Mouse (Mus musculus): ENCODE measurements around the gene Dgat2. TPM values are rescaled to one million over a fixed set of nuclear protein-coding genes. Genes with fewer than 3 reads are reported as not detected.

Gene Dgat2
- total and polyA plus RNA-seq, 3 experiments, result 1.6 to 2.8 (median 1.7) TPM

- in situ Hi-C loops (cut with MboI; ENCODE audit: low pct_ligation_motif_present, low pct_unique_long_range_greater_than_20kb, low sequenced_read_pairs), result loop anchor here (5.0 kb wide), 1 partner anchor 42 kb away; no protein-coding TSS in a partner anchor
Observed at GRCm38 (mm10) chr7:99149017-99149416, 33.5 kb downstream of the Dgat2 start.

DNA sequence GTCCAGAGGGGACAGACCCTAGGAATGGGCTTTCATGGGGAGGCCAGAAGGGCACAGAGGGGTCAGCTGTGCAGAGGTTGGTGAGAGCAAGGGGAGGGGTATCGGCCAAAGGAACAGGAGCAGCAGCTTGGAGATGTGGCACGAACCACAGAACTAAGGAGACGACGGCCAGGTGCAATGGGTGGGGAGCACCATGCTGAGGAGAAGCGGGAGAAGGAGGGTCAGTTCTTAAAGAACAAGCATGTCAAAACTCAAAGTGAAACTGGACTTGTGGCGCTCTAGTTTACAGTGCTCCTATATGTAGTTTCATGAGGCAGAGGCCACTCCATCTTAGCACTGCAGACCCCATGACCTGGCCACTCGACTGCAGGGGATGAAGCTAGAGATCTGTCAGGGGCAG, 35.0 kb downstream of the Dgat2 start:
- Histone ChIP-seq H3K36me3 (replicated peaks in 1 of 2; ENCODE audit: control insufficient read depth in 1 of 2, insufficient read depth in 1 of 2, low read length in 1 of 2) (no peaks in the 10 kb centered on the region), H3K27ac (ENCODE audit: insufficient read depth, low read depth) (peak overlapping the region; percentile 54), H3K4me2 (ENCODE audit: insufficient read depth, low read depth, poor library complexity, severe bottlenecking) (peak overlapping the region; percentile 6; the same call in 1 of the 2 replicates), H3K4me1 (ENCODE audit: control insufficient read depth in 1 of 2, insufficient read depth in 2 of 2) (peaks cover 22 to 94% of the 10 kb centered on the region in 2 experiments), H3K79me2 (replicated peaks; ENCODE audit: control insufficient read depth, extremely low read depth, insufficient read depth, poor library complexity, severe bottlenecking) (no peaks in the 10 kb centered on the region), H3K9ac (ENCODE audit: insufficient read depth, low read depth) (no peak overlapping the region), H3K9me3 (replicated peaks; ENCODE audit: low read length) (no peaks in the 10 kb centered on the region), H3K4me3 (replicated peaks in 1 of 3; ENCODE audit: low read depth in 2 of 3, low read length in 2 of 3, poor library complexity in 1 of 3) (no peak overlapping the region), H3K27me3 (replicated peaks) (no peaks in the 10 kb centered on the region)
- in situ Hi-C loops (cut with MboI; ENCODE audit: low pct_ligation_motif_present, low pct_unique_long_range_greater_than_20kb, low sequenced_read_pairs), result loop anchor here (5.0 kb wide), 1 partner anchor 40 kb away; no protein-coding TSS in a partner anchor
- TF ChIP-seq EP300 (IDR thresholded peaks at IDR 0.05; ENCODE audit: low read length) (peak; percentile 63; the same call in 1 of the 2 replicates), IRF4 (IDR thresholded peaks at IDR 0.05; ENCODE audit: low read depth, low read length) (peak; percentile 75), SIN3A (IDR thresholded peaks at IDR 0.05; ENCODE audit: low read length) (0 out of 2 replicates have a peak, but pooled peaks have one; percentile 2), MXI1 (IDR thresholded peaks at IDR 0.05; ENCODE audit: low read depth, low read length) (0 out of 2 replicates have a peak, but pooled peaks have one; percentile 38), CTCF (conservative IDR thresholded peaks at IDR 0.05 in 1 of 2, IDR thresholded peaks at IDR 0.05 in 1 of 2; ENCODE audit: low read depth in 2 of 2, low read length in 2 of 2) (no peak), SMC3 (IDR thresholded peaks at IDR 0.05; ENCODE audit: low read depth, low read length) (no peak), NRF1 (IDR thresholded peaks at IDR 0.05; ENCODE audit: low read depth, low read length) (no peak), HCFC1 (IDR thresholded peaks at IDR 0.05; ENCODE audit: low read depth, low read length) (no peak), BHLHE40 (IDR thresholded peaks at IDR 0.05; ENCODE audit: low read depth, low read length) (0 out of 2 replicates have a peak, but pooled peaks have one; percentile 21), ZC3H11A (IDR thresholded peaks at IDR 0.05; ENCODE audit: low read depth, low read length) (no peak), JUND (conservative IDR thresholded peaks at IDR 0.05; ENCODE audit: low read depth, low read length) (peak; percentile 29; the same call in 1 of the 2 replicates), POLR2AphosphoS2 (IDR thresholded peaks at IDR 0.05; ENCODE audit: low read depth, low read length) (no peak), RCOR1 (conservative IDR thresholded peaks at IDR 0.05; ENCODE audit: low read depth, low read length) (no peak), ZMIZ1 (IDR thresholded peaks at IDR 0.05; ENCODE audit: low read depth, low read length) (no peak; the same call in 1 of the 2 replicates), TCF12 (IDR thresholded peaks at IDR 0.05; ENCODE audit: low read depth, low read length) (peak; percentile 61), NELFE (IDR thresholded peaks at IDR 0.05; ENCODE audit: low read depth, low read length) (no peak), USF2 (conservative IDR thresholded peaks at IDR 0.05; ENCODE audit: low read depth, low read length) (no peak), MAFK (IDR thresholded peaks at IDR 0.05; ENCODE audit: insufficient replicate concordance, low read length) (no peak), JUN (IDR thresholded peaks at IDR 0.05; ENCODE audit: insufficient read depth, low read depth, low read length) (no peak), MAZ (IDR thresholded peaks at IDR 0.05; ENCODE audit: low read depth, low read length) (0 out of 2 replicates have a peak, but pooled peaks have one; percentile 10), CHD1 (IDR thresholded peaks at IDR 0.05; ENCODE audit: low read depth, low read length) (no peak; the same call in 1 of the 2 replicates), TBP (conservative IDR thresholded peaks at IDR 0.05; ENCODE audit: low read depth, low read length) (no peak), MAX (IDR thresholded peaks at IDR 0.05; ENCODE audit: low read length) (no peak), MYC (IDR thresholded peaks at IDR 0.05; ENCODE audit: low read depth, low read length) (no peak), ETS1 (conservative IDR thresholded peaks at IDR 0.05; ENCODE audit: low read depth, low read length) (no peak), UBTF (IDR thresholded peaks at IDR 0.05; ENCODE audit: low read depth, low read length) (no peak), RAD21 (IDR thresholded peaks at IDR 0.05; ENCODE audit: low read depth, low read length) (no peak), KAT2A (IDR thresholded peaks at IDR 0.05; ENCODE audit: insufficient replicate concordance, low read length) (no peak), ZKSCAN1 (IDR thresholded peaks at IDR 0.05; ENCODE audit: borderline replicate concordance, low read depth, low read length) (no peak), E2F4 (IDR thresholded peaks at IDR 0.05; ENCODE audit: insufficient replicate concordance, low read depth, low read length) (no peak)
- dilution Hi-C loops (cut with MboI; ENCODE audit: extremely low pct_ligation_motif_present, extremely low pct_unique_long_range_greater_than_20kb, low sequenced_read_pairs), result no loop called here
- DNase-seq (ENCODE audit: extremely low read depth), result no peak

More at GRCm38 (mm10) chr7:99149017-99149416, 33.5 kb downstream of the Dgat2 start:
- no peak overlapping the region for H3K4me3 ChIP-seq (replicated peaks in 1 of 3; ENCODE audit: low read depth in 2 of 3, low read length in 2 of 3, poor library complexity in 1 of 3)
- peaks cover 22 to 83% of the 10 kb centered on the region in 2 experiments for H3K4me1 ChIP-seq (ENCODE audit: control insufficient read depth in 1 of 2, insufficient read depth in 2 of 2)
- no peak overlapping the region for H3K27ac ChIP-seq (ENCODE audit: insufficient read depth, low read depth)
- no peak for TF ChIP-seq IRF4 (IDR thresholded peaks at IDR 0.05; ENCODE audit: low read depth, low read length)
- TF ChIP-seq ZNF384 (IDR thresholded peaks at IDR 0.05; ENCODE audit: low read depth, low read length), result peak; percentile 87
- no peak overlapping the region for H3K4me2 ChIP-seq (ENCODE audit: insufficient read depth, low read depth, poor library complexity, severe bottlenecking)
- no peaks in the 10 kb centered on the region for H3K27me3 ChIP-seq (replicated peaks)
- no peaks in the 10 kb centered on the region for H3K79me2 ChIP-seq (replicated peaks; ENCODE audit: control insufficient read depth, extremely low read depth, insufficient read depth, poor library complexity, severe bottlenecking)
- DNase-seq (ENCODE audit: extremely low read depth), result no peak
- H3K36me3 ChIP-seq (replicated peaks in 1 of 2; ENCODE audit: control insufficient read depth in 1 of 2, insufficient read depth in 1 of 2, low read length in 1 of 2), result no peaks in the 10 kb centered on the region
- dilution Hi-C loops (cut with MboI; ENCODE audit: extremely low pct_ligation_motif_present, extremely low pct_unique_long_range_greater_than_20kb, low sequenced_read_pairs), result no loop called here
- no peaks in the 10 kb centered on the region for H3K9me3 ChIP-seq (replicated peaks; ENCODE audit: low read length)
- no peak overlapping the region for H3K9ac ChIP-seq (ENCODE audit: insufficient read depth, low read depth)

Data from CH12.LX (cell line).